Mouse (Mus musculus) common myeloid progenitor, adult 5-6 weeks (primary cell): ENCODE measurements at regions not wholly inside any gene's neighbourhood (a gene's known extent, or its start where the extent isn't known, plus 50 kb on each side); places are given as distances from the start of the nearest gene placed in this dataset.

ENCODE experiments used
- ATAC-seq: replicated peaks from 2 replicates; pipeline ENCODE4 v1.8.0; 2016; ENCODE audit warnings: low read depth, mild to moderate bottlenecking, moderate TSS enrichment, inconsistent platforms; ENCODE audit not compliant: poor library complexity, severe bottlenecking

DNA sequence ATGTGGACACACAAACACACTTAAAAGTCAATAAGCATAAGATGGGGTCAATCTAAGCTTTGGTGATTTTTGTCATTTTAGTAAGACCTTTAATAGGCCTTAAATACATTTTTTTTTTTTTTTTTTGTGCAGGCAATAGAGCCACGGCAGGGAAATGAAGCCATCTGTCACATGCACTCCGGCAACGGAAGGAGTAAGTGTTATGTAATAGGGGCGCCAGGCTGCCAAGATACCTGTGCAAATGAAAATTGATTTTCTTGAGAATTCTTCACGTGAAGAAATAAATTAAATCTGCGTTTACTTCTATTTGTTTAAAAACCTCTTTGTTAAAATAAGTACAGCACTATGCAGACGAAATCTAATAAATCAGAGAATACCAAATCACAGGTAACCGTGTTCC, 54.6 kb upstream of the Card11 start:
- no peak for ATAC-seq

GRCm38 (mm10) chr5:141055596-141056343, 55.4 kb upstream of the Card11 start:
- ATAC-seq: peak; percentile 84

- ATAC-seq: no peak
Measured at GRCm38 (mm10) chr5:141058141-141058540, 57.8 kb upstream of the Card11 start.

DNA sequence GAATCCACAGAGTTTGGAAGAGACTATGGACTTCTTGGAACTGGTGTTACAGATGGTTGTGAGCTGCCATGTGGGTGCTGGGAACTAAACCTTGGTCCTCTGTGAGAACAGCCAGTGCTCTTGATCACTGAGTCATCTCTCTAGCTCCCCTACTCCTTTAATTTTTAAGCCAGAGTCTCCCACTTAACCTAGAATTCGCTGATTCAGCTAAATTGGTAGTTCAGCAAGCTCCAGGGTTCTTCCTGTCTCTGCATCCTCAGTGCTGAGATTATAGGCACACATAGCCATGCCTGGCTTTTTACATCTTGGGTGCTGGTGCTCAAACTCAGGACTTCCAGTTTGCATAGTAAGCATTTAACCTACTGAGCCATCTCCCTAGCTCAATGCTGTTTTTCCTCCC, 58.5 kb upstream of the Card11 start:
- no peak for ATAC-seq

- peak; percentile 82 for ATAC-seq
Measured at GRCm38 (mm10) chr5:141062144-141062543, 61.8 kb upstream of the Card11 start.

GRCm38 (mm10) chr5:141067561-141067960, 67.2 kb upstream of the Card11 start:
- ATAC-seq: no peak

GRCm38 (mm10) chr5:141074457-141074856, 74.1 kb upstream of the Card11 start:
- no peak for ATAC-seq

DNA sequence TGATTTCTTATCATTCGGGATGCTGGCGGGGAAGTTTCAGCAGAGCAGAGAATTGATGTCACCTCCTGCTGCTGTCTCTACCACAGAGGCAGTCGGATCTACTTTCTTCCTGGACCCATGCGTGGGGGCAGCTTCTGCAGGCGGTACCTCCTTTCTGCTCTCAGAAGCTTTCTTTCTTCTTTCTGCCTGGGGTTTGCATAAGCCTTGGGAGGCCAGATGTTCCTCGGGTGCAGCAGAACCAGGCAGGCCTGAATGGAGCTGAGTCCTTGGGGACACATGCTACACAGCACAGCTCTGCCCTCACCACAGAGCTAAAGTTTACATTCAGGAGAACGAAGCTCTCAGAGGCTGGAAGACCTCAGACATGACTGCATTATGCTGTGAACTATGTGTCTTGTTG, 75.8 kb upstream of the Card11 start:
- no peak for ATAC-seq

DNA sequence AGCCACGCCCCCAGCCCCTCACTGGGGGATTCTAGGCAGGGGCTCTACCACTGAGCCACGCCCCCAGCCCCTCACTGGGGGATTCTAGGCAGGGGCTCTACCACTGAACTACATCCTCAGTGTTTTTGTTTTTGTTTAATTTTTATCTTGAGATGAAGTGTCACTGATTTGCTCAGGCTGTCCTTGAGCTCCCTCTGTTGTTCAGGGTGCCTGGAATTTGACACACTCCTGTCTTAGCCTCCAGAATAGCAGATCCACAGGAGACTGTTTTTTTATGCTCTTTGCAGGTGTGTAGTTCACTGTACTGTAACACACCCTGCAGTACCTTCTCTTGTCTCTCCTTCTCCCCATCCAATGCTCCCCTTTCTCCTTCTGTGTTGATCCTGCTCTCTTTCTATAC, 76.6 kb upstream of the Card11 start:
- ATAC-seq: no peak

- ATAC-seq: peak; percentile 59
Measured at GRCm38 (mm10) chr5:141080896-141081295, 80.5 kb upstream of the Card11 start.

DNA sequence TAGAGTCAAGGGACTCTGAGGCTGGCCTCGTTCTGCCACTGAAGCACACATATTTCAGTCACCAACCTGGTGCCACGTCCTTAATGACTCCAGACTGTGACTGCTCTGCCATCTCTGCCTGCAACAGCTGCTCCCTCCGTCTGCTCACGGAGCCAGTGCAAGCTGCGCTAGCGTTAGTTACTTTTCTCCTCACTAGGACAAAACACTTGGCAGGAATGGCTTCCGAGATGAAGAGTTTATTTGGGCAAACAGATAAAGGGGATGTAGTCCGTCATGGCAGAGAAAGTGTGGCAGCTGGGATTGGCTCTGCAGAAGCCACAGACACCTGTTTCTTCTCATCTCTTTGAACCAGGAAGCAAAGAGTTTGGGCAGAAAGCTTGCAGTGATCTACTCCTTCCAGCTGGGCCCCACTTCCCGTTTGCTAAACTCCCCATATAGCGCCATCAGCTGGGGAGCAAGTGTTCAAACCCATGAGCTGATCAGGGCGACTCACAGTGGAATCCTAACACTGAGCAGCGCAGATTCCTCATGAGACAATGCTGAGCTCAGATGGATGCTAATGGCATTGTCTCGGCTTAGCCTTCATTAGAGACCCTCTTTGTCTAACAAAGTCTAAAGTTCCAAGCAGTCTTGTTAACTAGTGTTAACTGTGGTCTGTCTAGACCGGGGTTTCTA, 83.8 kb upstream of the Card11 start:
- ATAC-seq: peak; percentile 36

GRCm38 (mm10) chr5:141084746-141085145, 84.4 kb upstream of the Card11 start:
- peak; percentile 72 for ATAC-seq

- no peak for ATAC-seq
Measured at GRCm38 (mm10) chr5:141091676-141092075, 91.3 kb upstream of the Card11 start.

DNA sequence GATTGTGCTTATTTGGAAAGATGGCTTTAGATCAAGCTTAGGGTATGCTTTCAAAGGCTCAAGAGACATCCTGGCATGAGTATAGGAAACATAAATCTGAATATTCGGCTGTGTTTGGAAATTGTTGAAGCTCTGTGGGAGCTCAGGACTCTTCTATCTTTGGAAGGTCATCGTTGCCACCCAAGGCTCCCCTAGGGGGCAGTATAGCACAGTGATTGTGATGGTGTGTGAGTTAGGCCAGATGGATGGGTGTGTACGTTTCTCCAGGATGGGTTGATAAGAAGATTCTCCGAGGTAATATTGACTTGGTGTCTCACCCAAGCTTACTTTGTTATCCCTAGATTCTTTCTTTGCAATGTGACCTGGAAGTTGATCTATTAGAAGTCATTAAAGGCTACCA, 93.3 kb upstream of the Card11 start:
- peak; percentile 60; the same call in 1 of the 2 replicates for ATAC-seq

DNA sequence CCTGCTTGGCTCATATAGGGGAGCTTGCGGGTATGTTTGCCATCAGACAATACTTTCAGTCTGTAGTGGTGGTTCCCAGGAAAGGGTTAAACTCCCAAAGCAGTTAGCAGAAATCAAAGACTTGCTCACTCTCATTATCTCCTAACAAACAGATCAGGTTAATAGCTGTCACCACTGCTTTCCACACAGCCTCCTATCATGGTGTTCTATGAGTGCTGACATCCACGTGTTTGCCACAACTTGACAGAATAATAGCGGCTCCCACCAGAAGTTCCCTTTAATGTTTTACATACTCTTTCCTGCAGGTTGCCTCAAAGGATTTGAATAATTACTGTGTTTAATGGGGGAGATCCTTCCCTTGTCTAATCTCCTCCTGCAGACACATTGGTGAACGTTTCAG, 97.5 kb upstream of the Card11 start:
- ATAC-seq: no peak

GRCm38 (mm10) chr5:141111666-141112065, 111.3 kb upstream of the Card11 start:
- no peak for ATAC-seq

- ATAC-seq: peak; percentile 52; the same call in 1 of the 2 replicates
Measured at GRCm38 (mm10) chr5:141115273-141115904, 115.0 kb upstream of the Card11 start.

GRCm38 (mm10) chr5:141115963-141116362, 115.6 kb upstream of the Card11 start:
- no peak for ATAC-seq

- ATAC-seq: no peak
Measured at GRCm38 (mm10) chr5:141125870-141126269, 115.4 kb upstream of the Sdk1 start.

DNA sequence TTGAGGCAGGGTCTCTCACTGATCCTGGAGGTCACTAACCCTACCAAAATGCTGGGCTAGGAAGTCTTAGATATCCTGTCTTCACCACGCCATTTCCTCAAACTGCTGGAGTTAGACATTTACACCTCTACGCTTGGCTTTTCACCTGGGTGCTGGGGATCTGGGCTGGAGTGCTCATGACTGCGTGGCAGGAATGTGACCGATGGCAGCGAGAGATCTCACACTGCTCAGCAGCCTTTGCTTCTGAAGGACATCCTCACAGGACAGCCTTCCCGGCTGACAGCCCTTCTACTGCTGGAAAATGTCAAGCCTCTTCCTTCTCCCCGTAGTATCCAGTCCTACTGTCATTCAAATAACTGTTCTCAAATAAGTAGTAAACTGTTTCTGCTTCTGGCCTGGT, 114.8 kb upstream of the Sdk1 start:
- no peak for ATAC-seq

DNA sequence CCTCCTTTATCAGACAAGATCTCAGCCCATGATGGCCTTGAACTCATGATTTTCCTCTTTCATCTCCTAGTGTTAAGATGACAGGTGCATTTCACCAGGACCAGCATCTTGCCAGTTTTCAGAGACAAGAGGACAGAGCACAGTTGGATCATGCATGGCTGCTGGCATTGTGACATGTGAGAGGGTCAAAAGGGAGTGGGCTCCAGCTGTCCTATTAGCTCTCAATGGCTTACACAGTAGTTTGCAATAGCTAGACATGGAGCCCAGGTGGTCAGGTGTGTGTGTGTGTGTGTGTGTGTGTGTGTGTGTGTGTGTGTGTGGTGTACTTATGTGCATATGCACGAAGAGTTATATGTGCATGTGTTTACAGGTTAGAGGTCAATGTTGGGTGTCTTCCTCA, 110.3 kb upstream of the Sdk1 start:
- ATAC-seq: no peak
